Mouse (Mus musculus): ENCODE results near the gene Lrrc2. TPM values are rescaled to one million over a fixed set of nuclear protein-coding genes. Genes with fewer than 3 reads are reported as not detected.
A peak's percentile ranks its signal among the peaks of the same experiment; 100 is the strongest.

The Lrrc2 gene
- total RNA-seq, 1 experiment = 20.2 TPM

- Histone ChIP-seq H3K36me3 (ENCODE audit: control insufficient read depth, insufficient read depth, low read length, poor library complexity, severe bottlenecking) (no peaks in the 10 kb centered on the region), H3K9me3 (ENCODE audit: control insufficient read depth, insufficient read depth, low read depth, low read length) (no peaks in the 10 kb centered on the region; the same call in 1 of the 2 replicates), H3K4me1 (ENCODE audit: control insufficient read depth in 2 of 2, insufficient read depth in 2 of 2, low read length in 2 of 2, poor library complexity in 1 of 2) (no peaks in the 10 kb centered on the region), H3K27ac (ENCODE audit: insufficient read depth, low read depth, low read length, poor library complexity, severe bottlenecking) (no peak overlapping the region), H3K9ac (ENCODE audit: insufficient read depth, low read depth, low read length, poor library complexity, severe bottlenecking) (no peak overlapping the region), H3K4me3 (ENCODE audit: insufficient read depth in 1 of 2, low read depth in 1 of 2, low read length in 2 of 2, poor library complexity in 1 of 2, severe bottlenecking in 1 of 2) (no peak overlapping the region)
- in situ Hi-C loops (cut with MboI; ENCODE audit: low sequenced_read_pairs in 2 of 2, unreplicated experiment in 2 of 2) = no loop called here
- no peak for DNase-seq (ENCODE audit: low read depth, low spot score)
- TF ChIP-seq CHD2 (IDR thresholded peaks at IDR 0.05; ENCODE audit: low read depth, low read length) (no peak), MAFK (IDR thresholded peaks at IDR 0.05; ENCODE audit: insufficient read depth, low read depth, low read length) (no peak), HCFC1 (IDR thresholded peaks at IDR 0.05; ENCODE audit: borderline replicate concordance, insufficient read depth, low read length) (no peak), ZNF384 (IDR thresholded peaks at IDR 0.05; ENCODE audit: low read depth, low read length) (no peak), ZC3H11A (IDR thresholded peaks at IDR 0.05; ENCODE audit: borderline replicate concordance, low read depth, low read length) (no peak)
These were observed 42.7 kb upstream of the Lrrc2 start for GRCm38 (mm10) chr9:110908631-110909016.

GRCm38 (mm10) chr9:110909371-110909967, 41.9 kb upstream of the Lrrc2 start:
- H3K27ac ChIP-seq (ENCODE audit: insufficient read depth, low read depth, low read length, poor library complexity, severe bottlenecking) = no peak overlapping the region
- TF ChIP-seq ZNF384 (IDR thresholded peaks at IDR 0.05; ENCODE audit: low read depth, low read length) (no peak), HCFC1 (IDR thresholded peaks at IDR 0.05; ENCODE audit: borderline replicate concordance, insufficient read depth, low read length) (no peak), ZC3H11A (IDR thresholded peaks at IDR 0.05; ENCODE audit: borderline replicate concordance, low read depth, low read length) (no peak), MAFK (IDR thresholded peaks at IDR 0.05; ENCODE audit: insufficient read depth, low read depth, low read length) (no peak), CHD2 (IDR thresholded peaks at IDR 0.05; ENCODE audit: low read depth, low read length) (no peak)

GRCm38 (mm10) chr9:110914631-110915236, 36.6 kb upstream of the Lrrc2 start:
- Histone ChIP-seq H3K27ac (ENCODE audit: insufficient read depth, low read depth, low read length, poor library complexity, severe bottlenecking) (no peak overlapping the region), H3K36me3 (ENCODE audit: control insufficient read depth, insufficient read depth, low read length, poor library complexity, severe bottlenecking) (no peaks in the 10 kb centered on the region), H3K9ac (ENCODE audit: insufficient read depth, low read depth, low read length, poor library complexity, severe bottlenecking) (peak overlapping the region; percentile 26; the same call in 1 of the 2 replicates), H3K4me3 (ENCODE audit: insufficient read depth in 1 of 2, low read depth in 1 of 2, low read length in 2 of 2, poor library complexity in 1 of 2, severe bottlenecking in 1 of 2) (peak overlapping the region; percentile 41 to 51), H3K4me1 (ENCODE audit: control insufficient read depth in 2 of 2, insufficient read depth in 2 of 2, low read length in 2 of 2, poor library complexity in 1 of 2) (peaks cover 3 to 6% of the 10 kb centered on the region in 2 experiments; a peak in 3 of 4 replicates), H3K9me3 (ENCODE audit: control insufficient read depth, insufficient read depth, low read depth, low read length) (no peaks in the 10 kb centered on the region)
- no peak for DNase-seq (ENCODE audit: low read depth, low spot score)
- no peak for TF ChIP-seq HCFC1 (IDR thresholded peaks at IDR 0.05; ENCODE audit: borderline replicate concordance, insufficient read depth, low read length)
- TF ChIP-seq CHD2 (IDR thresholded peaks at IDR 0.05; ENCODE audit: low read depth, low read length) = no peak
- no peak for TF ChIP-seq MAFK (IDR thresholded peaks at IDR 0.05; ENCODE audit: insufficient read depth, low read depth, low read length)
- no peak for TF ChIP-seq ZNF384 (IDR thresholded peaks at IDR 0.05; ENCODE audit: low read depth, low read length)
- TF ChIP-seq ZC3H11A (IDR thresholded peaks at IDR 0.05; ENCODE audit: borderline replicate concordance, low read depth, low read length) = no peak
- in situ Hi-C loops (cut with MboI; ENCODE audit: low sequenced_read_pairs in 2 of 2, unreplicated experiment in 2 of 2) = no loop called here

More at GRCm38 (mm10) chr9:110909371-110909967, 41.9 kb upstream of the Lrrc2 start:
- no peak for DNase-seq (ENCODE audit: low read depth, low spot score)
- Histone ChIP-seq H3K9me3 (ENCODE audit: control insufficient read depth, insufficient read depth, low read depth, low read length) (no peaks in the 10 kb centered on the region; the same call in 1 of the 2 replicates), H3K4me1 (ENCODE audit: control insufficient read depth in 2 of 2, insufficient read depth in 2 of 2, low read length in 2 of 2, poor library complexity in 1 of 2) (no peaks in the 10 kb centered on the region; a peak in 1 of 4 replicates), H3K9ac (ENCODE audit: insufficient read depth, low read depth, low read length, poor library complexity, severe bottlenecking) (no peak overlapping the region), H3K36me3 (ENCODE audit: control insufficient read depth, insufficient read depth, low read length, poor library complexity, severe bottlenecking) (no peaks in the 10 kb centered on the region), H3K4me3 (ENCODE audit: insufficient read depth in 1 of 2, low read depth in 1 of 2, low read length in 2 of 2, poor library complexity in 1 of 2, severe bottlenecking in 1 of 2) (no peak overlapping the region)
- in situ Hi-C loops (cut with MboI; ENCODE audit: low sequenced_read_pairs in 2 of 2, unreplicated experiment in 2 of 2) = no loop called here

GRCm38 (mm10) chr9:110915466-110915865, 35.9 kb upstream of the Lrrc2 start:
- Histone ChIP-seq H3K36me3 (ENCODE audit: control insufficient read depth, insufficient read depth, low read length, poor library complexity, severe bottlenecking) (no peaks in the 10 kb centered on the region), H3K9me3 (ENCODE audit: control insufficient read depth, insufficient read depth, low read depth, low read length) (no peaks in the 10 kb centered on the region), H3K9ac (ENCODE audit: insufficient read depth, low read depth, low read length, poor library complexity, severe bottlenecking) (no peak overlapping the region), H3K4me1 (ENCODE audit: control insufficient read depth in 2 of 2, insufficient read depth in 2 of 2, low read length in 2 of 2, poor library complexity in 1 of 2) (peaks cover 3 to 6% of the 10 kb centered on the region in 2 experiments; a peak in 3 of 4 replicates), H3K27ac (ENCODE audit: insufficient read depth, low read depth, low read length, poor library complexity, severe bottlenecking) (no peak overlapping the region), H3K4me3 (ENCODE audit: insufficient read depth in 1 of 2, low read depth in 1 of 2, low read length in 2 of 2, poor library complexity in 1 of 2, severe bottlenecking in 1 of 2) (no peak overlapping the region)
- no peak for TF ChIP-seq CHD2 (IDR thresholded peaks at IDR 0.05; ENCODE audit: low read depth, low read length)
- no peak for TF ChIP-seq MAFK (IDR thresholded peaks at IDR 0.05; ENCODE audit: insufficient read depth, low read depth, low read length)
- no peak for TF ChIP-seq ZC3H11A (IDR thresholded peaks at IDR 0.05; ENCODE audit: borderline replicate concordance, low read depth, low read length)
- TF ChIP-seq HCFC1 (IDR thresholded peaks at IDR 0.05; ENCODE audit: borderline replicate concordance, insufficient read depth, low read length) = no peak
- no peak for TF ChIP-seq ZNF384 (IDR thresholded peaks at IDR 0.05; ENCODE audit: low read depth, low read length)
- in situ Hi-C loops (cut with MboI; ENCODE audit: low sequenced_read_pairs in 2 of 2, unreplicated experiment in 2 of 2) = no loop called here
- no peak for DNase-seq (ENCODE audit: low read depth, low spot score)

All from ES-E14 (cell line).